Mouse (Mus musculus) liver, postnatal 0 days (tissue): Measurements from ENCODE around the gene Ptges2. TPM values are rescaled to one million over a fixed set of nuclear protein-coding genes. Genes with fewer than 3 reads are reported as not detected.
A peak's percentile ranks its signal among the peaks of the same experiment; 100 is the strongest.

Source experiments
- ATAC-seq: fragments of 200-750 bp; cut with Nextera tagmentation; 2 replicates; pipeline ENCODE4 v1.8.0; 2017; ENCODE audit warnings: mild to moderate bottlenecking, moderate library complexity
- DNase-seq: peaks from one replicate; pipeline ENCODE4 v3.0.0-alpha.2; 2016
- H3K27ac ChIP-seq: fragments of 300-500 bp; sonication (generic); 2 replicates; pipeline ENCODE4 v1.5.1; 2014; ENCODE audit warnings: antibody characterized with exemption, moderate library complexity, mild to moderate bottlenecking, low read depth
- H3K27me3 ChIP-seq: fragments of 300-500 bp; sonication (generic); 2 replicates; pipeline ENCODE4 v1.6.1; 2014; ENCODE audit warnings: low read length, control low read depth, mixed read lengths; ENCODE audit not compliant: insufficient read depth
- H3K36me3 ChIP-seq: fragments of 300-500 bp; sonication (generic); replicated peaks from 2 replicates; pipeline ENCODE4 v1.6.1; 2014; ENCODE audit warnings: mild to moderate bottlenecking, control low read depth, low read length, moderate library complexity, mixed read lengths; ENCODE audit not compliant: insufficient read depth
- H3K4me1 ChIP-seq: fragments of 300-500 bp; sonication (generic); 2 replicates; pipeline ENCODE4 v1.6.1; 2014; ENCODE audit warnings: antibody characterized with exemption, mild to moderate bottlenecking, control low read depth; ENCODE audit not compliant: insufficient read depth
- H3K4me2 ChIP-seq: fragments of 300-500 bp; sonication (generic); 2 replicates; pipeline ENCODE4 v1.6.1; 2014; ENCODE audit warnings: low read depth, mild to moderate bottlenecking, low read length, moderate library complexity, mixed read lengths
- H3K4me3 ChIP-seq: fragments of 300-500 bp; sonication (generic); 2 replicates; pipeline ENCODE4 v1.5.1; 2014; ENCODE audit warnings: low read depth, low read length
- H3K9ac ChIP-seq: fragments of 300-500 bp; sonication (generic); replicated peaks from 2 replicates; pipeline ENCODE4 v1.6.1; 2014; ENCODE audit warnings: mild to moderate bottlenecking, moderate library complexity
- H3K9me3 ChIP-seq: fragments of 300-500 bp; sonication (generic); 2 replicates; pipeline ENCODE4 v1.6.1; 2016; ENCODE audit warnings: mild to moderate bottlenecking, control low read depth, low read length, mixed read lengths
- CTCF ChIP-seq: sonication (generic); IDR thresholded peaks from 2 replicates; pipeline ENCODE4 v1.5.1; 2016; ENCODE audit warnings: antibody characterized with exemption, low read depth
- EP300 ChIP-seq: IDR thresholded peaks from 2 replicates; pipeline ENCODE4 v1.6.1; 2016; ENCODE audit warnings: antibody characterized with exemption, low read depth, mild to moderate bottlenecking
- WGBS: fragments of 180-500 bp; shearing (Covaris S2); extraction: QIAGEN DNeasy Blood & Tissue Kit; methylation state at CpG from one replicate; pipeline ENCODE4 v1.1.7; 2014; ENCODE audit not compliant: insufficient replicate concordance; 5-methylcytosine and 5-hydroxymethylcytosine counted together
- polyA plus RNA-seq: library from polyadenylated mRNA; unstranded; fragments of >200 nt; fragmentation: Nextera tagmentation; extraction: Ambion mirVana; gene quantifications from 2 replicates; pipeline ENCODE4 v1.2.1, GENCODE M21; 2015

Ptges2 gene
- polyA plus RNA-seq, 1 experiment from 2014 or later: 13.8 TPM

DNA sequence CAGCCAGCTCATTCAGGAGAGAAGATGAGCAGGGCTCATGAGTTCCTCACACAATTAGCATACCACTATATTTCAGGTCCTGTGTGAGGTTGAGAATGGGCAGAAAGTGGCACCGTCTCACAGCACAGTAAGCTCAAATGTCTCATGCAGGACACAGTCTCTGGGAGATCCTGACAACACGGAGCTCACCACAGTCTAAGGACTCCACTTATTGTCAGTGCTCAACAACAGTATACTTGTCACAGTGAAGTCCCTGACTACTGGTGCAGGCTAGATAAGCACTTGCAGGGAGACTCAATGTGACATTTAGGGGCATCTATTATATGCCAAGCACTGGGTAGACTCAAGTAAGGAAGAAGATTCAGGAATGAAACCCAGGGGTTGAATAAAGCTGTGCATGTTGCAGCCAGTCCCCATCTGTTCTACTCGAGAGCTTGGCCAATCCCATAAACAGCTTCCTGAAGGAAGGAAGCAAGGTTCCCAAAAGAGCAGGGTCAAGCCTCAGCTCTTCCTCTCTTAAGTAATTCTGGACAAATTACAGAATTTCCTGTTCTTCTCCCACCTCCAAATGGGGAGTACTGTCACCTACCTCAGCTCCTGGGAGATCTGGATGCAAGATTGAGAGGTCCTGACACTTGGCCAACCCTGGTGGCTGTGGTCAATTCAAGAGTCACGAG is 33.7 kb downstream of the Ptges2 start:
- no peak overlapping the region for H3K4me3 ChIP-seq
- no peak overlapping the region for H3K9ac ChIP-seq
- H3K9me3 ChIP-seq: no peaks in the 10 kb centered on the region
- no peak overlapping the region for H3K4me2 ChIP-seq
- DNase-seq (no peak), ATAC-seq (no peak)
- peaks cover 53% of the 10 kb centered on the region for H3K4me1 ChIP-seq
- no peaks in the 10 kb centered on the region for H3K36me3 ChIP-seq
- H3K27me3 ChIP-seq: no peaks in the 10 kb centered on the region
- 44% methylated on average over 4 of the region's 4 CpGs for WGBS
- no peak for TF ChIP-seq CTCF
- no peak for TF ChIP-seq EP300
- no peak overlapping the region for H3K27ac ChIP-seq

- no peaks in the 10 kb centered on the region for H3K27me3 ChIP-seq
- no peak overlapping the region for H3K9ac ChIP-seq
- DNase-seq (no peak), ATAC-seq (no peak)
- no peaks in the 10 kb centered on the region for H3K36me3 ChIP-seq
- no peaks in the 10 kb centered on the region for H3K9me3 ChIP-seq
- peaks cover 38% of the 10 kb centered on the region for H3K4me1 ChIP-seq
- H3K4me3 ChIP-seq: no peak overlapping the region
- 61% methylated on average over 18 of the region's 18 CpGs for WGBS
- TF ChIP-seq CTCF (no peak), EP300 (no peak)
- no peak overlapping the region; the same call in 1 of the 2 replicates for H3K4me2 ChIP-seq
- H3K27ac ChIP-seq: no peak overlapping the region
These were observed 35.3 kb downstream of the Ptges2 start for GRCm38 (mm10) chr2:32430701-32431676.

DNA sequence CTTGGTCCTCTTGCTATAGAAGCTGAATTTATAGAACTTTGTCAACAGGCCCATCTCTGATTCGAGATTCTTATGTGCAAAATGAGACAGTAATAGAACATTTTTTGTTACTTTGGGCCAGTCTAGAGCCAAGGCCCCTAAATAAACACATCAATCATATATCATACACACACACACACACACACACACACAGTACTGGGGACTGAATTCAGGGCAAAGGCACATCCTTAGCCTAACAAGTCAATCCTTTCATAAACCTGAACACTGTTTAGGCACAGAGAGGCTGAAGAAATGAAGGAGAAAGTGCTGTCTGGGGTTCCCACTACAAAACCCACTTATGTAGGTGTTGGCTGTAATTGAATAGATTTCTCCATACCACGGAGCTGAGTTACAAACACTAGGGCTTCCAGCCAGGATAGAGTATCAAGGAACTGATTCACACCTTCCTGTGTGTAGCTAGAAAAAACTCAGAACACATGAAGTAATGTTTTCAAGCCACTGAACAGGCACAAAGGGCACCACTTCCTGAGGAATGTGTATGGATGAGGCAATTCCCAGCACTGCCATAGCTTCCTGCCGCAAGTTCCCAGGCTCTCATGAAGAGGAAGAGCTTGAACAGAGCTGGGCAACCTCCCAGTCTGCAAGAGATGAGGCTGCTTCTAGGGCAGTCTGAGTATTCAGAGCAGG is 41.1 kb downstream of the Ptges2 start:
- ATAC-seq (peak; percentile 81), DNase-seq (no peak)
- Histone ChIP-seq H3K4me2 (no peak overlapping the region), H3K4me1 (peaks cover 34% of the 10 kb centered on the region), H3K9ac (no peak overlapping the region), H3K27me3 (no peaks in the 10 kb centered on the region), H3K9me3 (no peaks in the 10 kb centered on the region), H3K27ac (peak overlapping the region; percentile 74), H3K36me3 (no peaks in the 10 kb centered on the region), H3K4me3 (no peak overlapping the region)
- TF ChIP-seq EP300: peak; percentile 67; the same call in 1 of the 2 replicates
- no peak for TF ChIP-seq CTCF
- 45% methylated on average over 3 of the region's 3 CpGs for WGBS

DNA sequence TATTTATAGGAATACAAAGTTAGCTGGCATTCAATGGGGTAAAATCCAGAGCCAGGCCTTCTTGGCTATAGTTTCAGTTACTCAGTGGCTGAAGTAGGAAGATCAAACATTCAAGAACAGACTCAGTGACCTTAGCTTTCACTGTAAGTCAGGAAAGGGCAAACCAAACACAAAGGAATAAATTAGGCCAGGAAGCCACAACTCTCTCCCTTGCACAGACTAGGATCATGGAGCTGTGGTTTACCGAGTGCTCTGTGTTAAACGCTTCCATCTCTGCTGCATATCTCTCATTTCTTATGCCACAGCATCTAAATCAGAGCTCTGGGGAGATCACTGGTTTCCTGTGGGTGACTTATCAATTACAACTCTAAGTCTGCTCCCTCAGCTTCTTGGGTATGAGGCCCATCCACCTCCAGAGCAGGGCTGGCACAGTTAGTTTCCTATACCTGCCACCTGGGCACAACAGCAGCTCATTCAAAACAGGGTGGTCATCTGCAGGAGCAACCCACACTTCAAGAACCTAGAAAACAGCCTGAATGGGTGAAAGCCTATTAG is 42.0 kb downstream of the Ptges2 start:
- Histone ChIP-seq H3K27me3 (no peaks in the 10 kb centered on the region), H3K9me3 (no peaks in the 10 kb centered on the region), H3K27ac (peak overlapping the region; percentile 74), H3K9ac (no peak overlapping the region), H3K4me1 (peaks cover 42% of the 10 kb centered on the region), H3K4me3 (no peak overlapping the region), H3K36me3 (no peaks in the 10 kb centered on the region), H3K4me2 (no peak overlapping the region)
- WGBS: 47% methylated on average over 2 of the region's 2 CpGs
- ATAC-seq (no peak), DNase-seq (no peak)
- TF ChIP-seq EP300 (no peak), CTCF (no peak)

DNA sequence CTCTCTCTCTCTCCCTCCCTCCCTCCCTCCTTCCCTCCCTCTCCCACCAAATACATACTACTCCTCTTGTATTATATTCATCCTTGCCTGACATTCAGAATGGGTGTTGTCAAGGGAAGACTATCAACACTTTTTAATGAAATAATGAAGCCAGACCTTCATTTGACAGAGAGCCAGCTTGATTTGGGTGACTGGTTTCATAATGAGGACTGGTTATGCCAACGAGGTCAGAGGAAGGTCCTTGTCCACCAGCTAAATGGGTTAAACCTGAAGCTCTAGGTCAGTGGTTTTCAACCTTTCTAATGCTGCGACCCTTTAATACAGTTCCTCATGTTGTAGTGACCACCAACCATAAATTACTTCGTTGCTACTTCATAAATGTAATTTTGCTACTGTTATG is 43.0 kb downstream of the Ptges2 start:
- Histone ChIP-seq H3K27me3 (no peaks in the 10 kb centered on the region), H3K9ac (no peak overlapping the region), H3K4me1 (peaks cover 45% of the 10 kb centered on the region), H3K4me2 (no peak overlapping the region), H3K27ac (no peak overlapping the region), H3K36me3 (no peaks in the 10 kb centered on the region), H3K9me3 (no peaks in the 10 kb centered on the region), H3K4me3 (no peak overlapping the region)
- 69% methylated on average over 3 of the region's 3 CpGs for WGBS
- no peak for DNase-seq
- TF ChIP-seq CTCF: no peak
- TF ChIP-seq EP300: no peak
- no peak for ATAC-seq

DNA sequence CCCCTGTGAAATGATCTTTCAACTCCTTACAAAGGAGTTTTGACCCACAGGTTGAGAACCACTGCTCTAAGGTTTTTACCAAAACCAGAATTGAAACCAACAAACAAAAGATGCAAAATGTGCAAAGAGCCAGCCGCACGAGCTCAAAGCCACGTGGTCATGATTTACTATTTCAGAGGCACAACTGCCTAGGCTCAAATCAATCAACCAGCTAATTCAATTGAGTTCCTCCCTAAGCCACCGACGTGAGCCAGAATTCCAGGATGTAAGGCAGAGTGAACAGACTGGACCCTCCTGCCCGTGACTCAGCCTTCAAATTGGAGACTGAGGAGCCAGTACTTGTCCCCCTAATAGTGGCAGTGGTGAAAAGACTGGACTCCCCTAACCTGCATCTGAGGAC is 43.5 kb downstream of the Ptges2 start:
- H3K4me2 ChIP-seq: no peak overlapping the region
- 72% methylated on average over 6 of the region's 6 CpGs for WGBS

More for the DNA sequence above, 43.5 kb downstream of the Ptges2 start:
- Histone ChIP-seq H3K27me3 (no peaks in the 10 kb centered on the region), H3K4me3 (no peak overlapping the region), H3K36me3 (no peaks in the 10 kb centered on the region), H3K4me1 (peaks cover 45% of the 10 kb centered on the region), H3K9ac (no peak overlapping the region), H3K9me3 (no peaks in the 10 kb centered on the region), H3K27ac (no peak overlapping the region)
- TF ChIP-seq CTCF (no peak), EP300 (no peak)
- DNase-seq (no peak), ATAC-seq (no peak)
